Mouse (Mus musculus): ENCODE data around the gene Arpc4.

- TF ChIP-seq CTCF (IDR thresholded peaks at IDR 0.05 in 2 of 3, conservative IDR thresholded peaks at IDR 0.05 in 1 of 3; ENCODE audit: control insufficient read depth in 1 of 3, insufficient read depth in 1 of 3, low read depth in 2 of 3, low read length in 3 of 3, poor library complexity in 1 of 3, severe bottlenecking in 1 of 3) (no peak), POLR2A (IDR thresholded peaks at IDR 0.05; ENCODE audit: control insufficient read depth in 1 of 2, insufficient read depth in 1 of 2, low read depth in 1 of 2, low read length in 2 of 2, poor library complexity in 1 of 2) (no peak), MXI1 (IDR thresholded peaks at IDR 0.05; ENCODE audit: low read depth, low read length) (no peak)
These were observed 9.8 kb upstream of the Arpc4 start for GRCm38 (mm10) chr6:113368124-113368523.

Data from MEL (cell line).